Mouse (Mus musculus) spleen, postnatal 4 days (tissue): ENCODE measurements at regions not wholly inside any gene's neighbourhood (a gene's known extent, or its start where the extent isn't known, plus 50 kb on each side); places are given as distances from the start of the nearest gene placed in this dataset.

ENCODE experiments used
- DNase-seq, 2 experiments: peaks; one replicate each; pipeline ENCODE4 v3.0.0; 2022; ENCODE audit warnings: low spot score in 2 of 2

GRCm38 (mm10) chr13:31488186-31488585, 67.7 kb upstream of the Foxq1 start:
- no peak for DNase-seq

- DNase-seq: no peak
Observed at GRCm38 (mm10) chr13:31503191-31503590, 52.7 kb upstream of the Foxq1 start.

GRCm38 (mm10) chr13:31503832-31504231, 52.1 kb upstream of the Foxq1 start:
- DNase-seq: no peak

GRCm38 (mm10) chr13:31504316-31504715, 51.6 kb upstream of the Foxq1 start:
- no peak for DNase-seq

- DNase-seq: no peak
Observed at GRCm38 (mm10) chr13:31505386-31505785, 50.5 kb upstream of the Foxq1 start.
